Mouse (Mus musculus) gastrocnemius, adult 2 months (tissue): ENCODE measurements around the gene Mxra7. TPM values are rescaled to one million over a fixed set of nuclear protein-coding genes. Genes with fewer than 3 reads are reported as not detected.

Experiments used
- DNase-seq: peaks from one replicate; pipeline ENCODE4 v3.0.0; 2022
- H3K27ac ChIP-seq: fragments of 200-600 bp; 2 replicates; pipeline ENCODE4 v1.8.1; 2022; ENCODE audit warnings: mild to moderate bottlenecking
- H3K4me3 ChIP-seq: fragments of 200-600 bp; 2 replicates; pipeline ENCODE4 v1.8.1; 2022; ENCODE audit warnings: mild to moderate bottlenecking, moderate library complexity
- CTCF ChIP-seq: fragments of 200-600 bp; IDR thresholded peaks from 2 replicates; pipeline ENCODE4 v1.8.1; 2022; ENCODE audit warnings: antibody characterized with exemption, mild to moderate bottlenecking, moderate library complexity
- intact Hi-C: fragments of 180-260 bp; cut with DNase I; formaldehyde crosslinking; loops from one replicate; pipeline ENCODE4 v1.15.1; 2025
- total RNA-seq, 2 experiments: library from RNA; stranded (reverse); gene quantifications; 2 replicates each; pipeline ENCODE4 v1.2.3; 2021

The Mxra7 gene
- total RNA-seq, 2 experiments from 2014 or later: 6.7 to 12.7 TPM

DNA sequence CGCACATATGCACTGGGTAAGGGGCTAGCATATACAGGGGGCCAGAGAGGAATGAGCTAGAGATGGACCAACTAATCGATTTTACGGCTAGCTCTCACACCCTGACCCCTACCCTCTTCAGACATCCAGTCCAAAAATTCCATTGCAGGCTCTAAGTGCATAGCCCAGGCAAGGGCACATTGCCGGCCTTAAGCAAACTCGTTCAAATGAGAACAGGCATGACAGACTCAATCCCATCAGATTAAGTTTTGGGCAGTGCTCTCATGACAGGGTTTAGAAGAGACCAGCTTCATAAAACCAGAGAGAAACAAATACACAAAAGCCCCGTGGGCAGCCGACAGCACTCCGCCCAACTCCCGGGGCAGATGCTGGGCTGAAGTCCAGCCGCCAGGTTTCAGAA is 5.6 kb downstream of the Mxra7 start:
- DNase-seq: no peak
- intact Hi-C loops: no loop called here
- Histone ChIP-seq H3K4me3 (peak overlapping the region; percentile 38), H3K27ac (peak overlapping the region; percentile 83)
- TF ChIP-seq CTCF: no peak

GRCm38 (mm10) chr11:116821057-116821940 is 6.5 kb downstream of the Mxra7 start:
- TF ChIP-seq CTCF: no peak
- intact Hi-C loops: no loop called here
- H3K27ac ChIP-seq: peak overlapping the region; percentile 83
- peak overlapping the region; percentile 38 for H3K4me3 ChIP-seq
- no peak for DNase-seq

- intact Hi-C loops: no loop called here
- no peak overlapping the region for H3K4me3 ChIP-seq
- H3K27ac ChIP-seq: peak overlapping the region; percentile 83
- no peak for TF ChIP-seq CTCF
- peak; percentile 64 for DNase-seq
Measured at GRCm38 (mm10) chr11:116819932-116820593, 7.8 kb downstream of the Mxra7 start.

DNA sequence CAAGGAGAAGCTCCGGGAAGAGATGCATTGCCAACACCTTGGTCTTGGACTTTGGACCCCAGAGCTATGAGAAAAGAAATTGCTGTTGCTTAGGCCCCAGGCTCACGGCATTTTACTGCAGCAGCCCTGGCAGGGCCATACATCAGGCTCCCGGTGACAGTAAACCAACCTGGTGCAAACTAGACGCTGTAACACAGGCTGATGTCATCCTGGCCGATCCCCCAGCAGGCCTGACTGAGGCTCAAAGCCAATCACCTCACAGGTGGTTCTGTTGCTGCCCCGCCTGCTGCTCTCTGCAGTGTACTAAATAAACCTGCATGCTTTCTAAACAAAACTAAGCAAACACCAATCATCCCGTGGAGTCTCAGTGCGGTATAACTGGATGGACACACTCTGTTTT is 9.1 kb downstream of the Mxra7 start:
- intact Hi-C loops: no loop called here
- H3K4me3 ChIP-seq: no peak overlapping the region
- peak overlapping the region; percentile 87 for H3K27ac ChIP-seq
- TF ChIP-seq CTCF: no peak
- DNase-seq: no peak

GRCm38 (mm10) chr11:116817567-116817966 is 10.3 kb downstream of the Mxra7 start:
- no peak for DNase-seq
- no peak for TF ChIP-seq CTCF
- H3K4me3 ChIP-seq: no peak overlapping the region
- peak overlapping the region; percentile 87 for H3K27ac ChIP-seq
- intact Hi-C loops: no loop called here

GRCm38 (mm10) chr11:116816769-116817168 is 11.1 kb downstream of the Mxra7 start:
- peak; percentile 77 for DNase-seq
- intact Hi-C loops: no loop called here

GRCm38 (mm10) chr11:116814884-116815415 is 12.9 kb downstream of the Mxra7 start:
- no peak for TF ChIP-seq CTCF
- intact Hi-C loops: no loop called here
- DNase-seq: no peak

More at GRCm38 (mm10) chr11:116816769-116817168, 11.1 kb downstream of the Mxra7 start:
- no peak for TF ChIP-seq CTCF
- H3K4me3 ChIP-seq: 0 out of 2 replicates have a peak overlapping the region, but pooled peaks have one; percentile 19
- H3K27ac ChIP-seq: peak overlapping the region; percentile 87

GRCm38 (mm10) chr11:116814076-116814883 is 13.6 kb downstream of the Mxra7 start:
- Histone ChIP-seq H3K4me3 (peak overlapping the region; percentile 45), H3K27ac (peak overlapping the region; percentile 87)
- intact Hi-C loops: no loop called here
- 0 out of 2 replicates have a peak, but pooled peaks have one; percentile 0 for TF ChIP-seq CTCF
- peak; percentile 83 for DNase-seq

More at GRCm38 (mm10) chr11:116814884-116815415, 12.9 kb downstream of the Mxra7 start:
- H3K4me3 ChIP-seq: peak overlapping the region; percentile 45
- peak overlapping the region; percentile 87 for H3K27ac ChIP-seq

- peak overlapping the region; percentile 45; the same call in 1 of the 2 replicates for H3K4me3 ChIP-seq
- no peak for DNase-seq
- TF ChIP-seq CTCF: no peak
- peak overlapping the region; percentile 87 for H3K27ac ChIP-seq
- intact Hi-C loops: no loop called here
Measured at GRCm38 (mm10) chr11:116813610-116814009, 14.2 kb downstream of the Mxra7 start.

DNA sequence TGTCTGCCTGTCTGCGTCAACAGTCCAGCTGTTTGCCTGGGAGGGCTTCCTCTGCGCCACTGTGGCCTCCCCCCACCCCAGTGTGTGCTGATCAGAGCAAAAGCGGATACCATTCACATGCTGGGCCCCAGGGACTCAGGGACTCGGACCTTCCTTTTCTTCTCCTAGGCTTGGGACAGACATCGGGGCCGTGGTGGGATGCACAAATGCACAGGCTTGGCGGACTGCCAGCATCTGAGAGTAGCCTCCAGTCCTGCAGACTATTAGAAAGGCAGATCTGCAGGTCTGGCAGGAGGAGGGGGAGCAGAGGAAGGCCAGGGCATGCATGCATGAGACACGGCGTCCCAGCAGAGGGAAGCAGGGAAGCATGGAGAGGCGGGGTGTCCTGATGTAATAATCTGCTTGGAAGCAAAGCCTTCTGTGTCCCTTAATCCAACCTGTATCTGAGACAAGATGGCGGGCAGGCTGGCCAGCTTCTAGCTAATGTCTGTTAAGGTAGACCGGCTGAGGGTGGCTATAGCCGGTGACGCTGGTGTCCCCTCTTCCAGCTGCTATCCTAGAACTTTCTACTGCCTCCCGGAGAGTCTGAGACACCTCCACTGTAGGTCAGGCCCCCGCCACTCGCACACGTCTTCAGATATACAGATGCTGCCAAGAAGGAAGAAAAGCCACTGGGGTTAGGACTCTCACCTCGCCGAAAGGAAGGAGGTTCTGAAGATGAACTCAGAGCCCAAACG is 14.9 kb downstream of the Mxra7 start:
- no peak for TF ChIP-seq CTCF
- peak overlapping the region; percentile 87 for H3K27ac ChIP-seq
- no peak for DNase-seq
- intact Hi-C loops: no loop called here
- H3K4me3 ChIP-seq: peak overlapping the region; percentile 17

DNA sequence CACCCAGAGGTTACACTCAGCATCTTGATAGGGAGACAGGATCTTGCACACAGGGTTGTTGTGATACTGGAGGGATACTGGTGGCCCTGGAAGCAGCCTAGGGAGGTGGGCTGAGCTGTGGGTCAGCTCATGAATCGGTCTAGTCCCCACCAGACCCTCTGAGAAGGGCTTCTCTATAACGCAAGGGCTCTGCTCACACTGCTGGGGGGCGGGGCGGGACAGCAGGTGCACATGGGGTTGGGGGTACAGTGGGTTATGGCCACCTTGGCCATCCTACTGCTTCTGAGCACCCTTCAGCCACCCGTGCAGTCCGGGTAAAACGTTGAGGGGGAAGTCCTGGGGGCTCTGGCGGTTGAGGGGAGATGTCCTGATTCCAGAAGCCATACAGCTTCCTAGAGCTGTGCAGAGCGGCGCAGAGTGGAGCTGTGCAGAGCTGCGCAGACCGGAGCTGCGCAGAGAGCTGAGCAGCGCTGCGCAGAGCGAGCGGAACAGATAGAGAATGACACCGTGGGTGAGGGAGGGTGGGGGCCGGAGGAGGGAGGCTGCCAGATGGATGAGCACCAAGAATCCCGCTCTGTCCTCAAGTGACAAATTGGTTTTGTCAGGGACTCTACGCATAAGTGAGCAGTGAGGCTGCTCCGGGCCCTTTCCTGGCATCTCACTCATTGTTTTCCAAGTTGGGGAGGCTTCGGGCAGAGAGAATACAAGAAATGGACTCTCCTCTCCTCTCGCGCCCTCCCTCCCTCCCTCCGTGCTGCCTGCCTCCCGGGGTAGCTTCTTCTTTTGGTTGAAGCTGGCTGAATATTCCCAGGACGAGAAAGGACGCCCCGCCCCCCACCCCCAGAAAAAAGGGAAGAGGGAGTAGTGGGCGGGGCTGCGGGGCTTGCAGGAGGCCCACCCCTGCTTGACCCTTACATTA is 16.6 kb downstream of the Mxra7 start:
- peak; percentile 68 for DNase-seq

More for the DNA sequence above, 16.6 kb downstream of the Mxra7 start:
- TF ChIP-seq CTCF: peak; percentile 5; the same call in 1 of the 2 replicates
- peak overlapping the region; percentile 79 for H3K27ac ChIP-seq
- intact Hi-C loops: no loop called here
- peak overlapping the region; percentile 65 for H3K4me3 ChIP-seq
